Mouse (Mus musculus) kidney, adult 2 months (tissue): ENCODE data around the gene Asic3. TPM values are rescaled to one million over a fixed set of nuclear protein-coding genes. Genes with fewer than 3 reads are reported as not detected.

Experiments used
- DNase-seq: peaks from one replicate; pipeline ENCODE4 v3.0.0; 2021
- H3K27ac ChIP-seq: fragments of 200-500 bp; 2 replicates; pipeline ENCODE4 v1.5.1; 2012; ENCODE audit warnings: low read depth, low read length, control low read depth, inconsistent platforms; ENCODE audit not compliant: insufficient read depth
- H3K27me3 ChIP-seq: fragments of 200-500 bp; replicated peaks from 2 replicates; pipeline ENCODE4 v1.6.1; 2012; ENCODE audit warnings: mild to moderate bottlenecking, moderate library complexity, low read length, inconsistent platforms; ENCODE audit not compliant: control insufficient read depth, insufficient read depth
- H3K36me3 ChIP-seq: fragments of 200-500 bp; 2 replicates; pipeline ENCODE4 v1.6.1; 2012; ENCODE audit warnings: mild to moderate bottlenecking, moderate library complexity, low read length, inconsistent platforms; ENCODE audit not compliant: control insufficient read depth, insufficient read depth
- H3K4me1 ChIP-seq: fragments of 200-500 bp; 2 replicates; pipeline ENCODE4 v1.6.1; 2011; ENCODE audit warnings: low read length; ENCODE audit not compliant: control insufficient read depth, insufficient read depth
- H3K4me3 ChIP-seq: fragments of 200-500 bp; 2 replicates; pipeline ENCODE4 v1.5.1; 2011; ENCODE audit warnings: mild to moderate bottlenecking, low read depth, low read length, control low read depth; ENCODE audit not compliant: insufficient read depth
- CTCF ChIP-seq: fragments of 200-500 bp; conservative IDR thresholded peaks from 2 replicates; pipeline ENCODE4 v1.5.1; 2011; ENCODE audit warnings: low read depth, mild to moderate bottlenecking, control low read depth, low read length, moderate library complexity, mixed read lengths; ENCODE audit not compliant: insufficient read depth, insufficient read length
- POLR2A ChIP-seq: fragments of 200-500 bp; IDR thresholded peaks from one replicate; pipeline ENCODE4 v1.6.1; 2011; ENCODE audit warnings: low read depth, low read length, control low read depth
- WGBS: fragments of 180-500 bp; shearing (Covaris S2); methylation state at CpG from one replicate; pipeline ENCODE4 v1.1.7; 2018; 5-methylcytosine and 5-hydroxymethylcytosine counted together
- polyA plus RNA-seq: library from polyadenylated mRNA; depleted of rRNA; stranded (reverse); fragments of >200 nt; gene quantifications from 2 replicates; pipeline ENCODE4 v1.2.3, GENCODE M21; 2012

Gene Asic3
- polyA plus RNA-seq, 1 experiment = 0.20 TPM

DNA sequence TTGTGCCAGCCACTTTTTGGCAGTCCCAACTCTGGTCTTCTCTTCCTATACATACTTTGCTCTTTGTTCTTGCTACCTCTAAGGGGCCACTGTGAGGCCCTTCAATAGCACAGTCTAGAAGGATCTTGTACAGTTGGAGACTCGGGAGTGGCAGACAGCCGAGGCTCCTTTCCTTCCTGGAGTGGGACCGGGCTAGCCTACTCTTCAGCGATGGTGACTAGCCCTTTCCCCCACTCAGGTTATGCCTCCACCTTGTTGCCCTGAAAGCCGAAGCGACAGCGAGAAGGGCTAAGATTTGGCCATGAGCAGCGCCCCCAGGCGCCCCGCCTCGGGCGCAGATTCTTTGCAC lies 14.1 kb downstream of the Asic3 start:
- H3K4me3 ChIP-seq = no peak overlapping the region
- H3K36me3 ChIP-seq = peaks cover 2% of the 10 kb centered on the region; the same call in 1 of the 2 replicates
- WGBS = 39% methylated on average over 12 of the region's 12 CpGs
- H3K4me1 ChIP-seq = peaks cover 16% of the 10 kb centered on the region; the same call in 1 of the 2 replicates
- no peak for TF ChIP-seq POLR2A
- TF ChIP-seq CTCF = no peak
- no peaks in the 10 kb centered on the region for H3K27me3 ChIP-seq
- H3K27ac ChIP-seq = no peak overlapping the region
- no peak for DNase-seq

DNA sequence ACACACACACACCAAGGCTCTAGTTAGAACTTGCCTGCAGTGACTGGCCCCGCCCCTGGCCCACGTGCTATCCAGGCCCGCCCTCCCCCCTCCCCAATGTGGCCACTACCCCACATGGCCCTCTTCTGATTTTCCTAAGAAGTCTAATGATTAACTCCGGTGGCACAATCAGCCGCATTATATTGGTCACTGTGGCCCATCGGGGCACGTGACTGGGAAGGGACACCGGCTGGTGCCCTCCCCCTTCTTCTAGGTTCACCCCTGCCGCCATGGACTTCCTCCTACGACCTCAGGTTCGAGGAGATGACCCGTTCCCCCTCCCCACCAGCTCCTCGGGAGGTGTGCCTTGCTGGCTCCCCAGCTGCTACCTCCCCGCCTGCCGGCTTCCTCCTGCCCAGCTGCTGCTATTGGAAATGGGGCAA lies 14.8 kb downstream of the Asic3 start:
- Histone ChIP-seq H3K36me3 (peaks cover 2% of the 10 kb centered on the region; the same call in 1 of the 2 replicates), H3K27me3 (no peaks in the 10 kb centered on the region), H3K4me3 (peak overlapping the region; percentile 48), H3K4me1 (peaks cover 16% of the 10 kb centered on the region; the same call in 1 of the 2 replicates), H3K27ac (peak overlapping the region; percentile 64)
- DNase-seq = peak; percentile 94
- no peak for TF ChIP-seq POLR2A
- TF ChIP-seq CTCF = no peak
- 24% methylated on average over 15 of the region's 15 CpGs for WGBS

DNA sequence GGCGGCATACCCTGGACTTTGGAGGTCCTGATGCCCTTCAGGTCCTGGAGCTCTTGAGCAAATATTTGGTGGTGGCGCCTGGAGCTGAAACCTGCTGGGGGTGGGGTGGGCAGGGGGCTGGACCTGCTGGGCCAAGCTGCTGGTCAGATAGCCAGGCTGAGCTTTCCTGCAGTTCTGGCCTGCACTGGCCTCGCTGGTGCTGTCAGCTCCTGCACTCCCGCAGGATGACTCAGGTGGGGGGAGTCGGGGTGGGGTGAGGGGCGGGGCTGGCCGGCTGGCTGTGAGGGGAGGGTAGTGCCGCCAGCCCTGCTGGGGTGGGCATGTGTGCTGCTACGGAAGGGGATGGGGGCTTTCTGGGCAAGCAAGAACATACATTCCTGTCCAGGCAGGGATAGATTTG lies 15.4 kb downstream of the Asic3 start:
- H3K4me3 ChIP-seq = peak overlapping the region; percentile 48
- TF ChIP-seq CTCF (no peak), POLR2A (no peak)
- WGBS = 25% methylated on average over 9 of the region's 9 CpGs
- H3K36me3 ChIP-seq = peaks cover 2% of the 10 kb centered on the region; the same call in 1 of the 2 replicates
- peaks cover 16% of the 10 kb centered on the region; the same call in 1 of the 2 replicates for H3K4me1 ChIP-seq
- peak overlapping the region; percentile 64; the same call in 1 of the 2 replicates for H3K27ac ChIP-seq
- no peak for DNase-seq
- H3K27me3 ChIP-seq = no peaks in the 10 kb centered on the region

DNA sequence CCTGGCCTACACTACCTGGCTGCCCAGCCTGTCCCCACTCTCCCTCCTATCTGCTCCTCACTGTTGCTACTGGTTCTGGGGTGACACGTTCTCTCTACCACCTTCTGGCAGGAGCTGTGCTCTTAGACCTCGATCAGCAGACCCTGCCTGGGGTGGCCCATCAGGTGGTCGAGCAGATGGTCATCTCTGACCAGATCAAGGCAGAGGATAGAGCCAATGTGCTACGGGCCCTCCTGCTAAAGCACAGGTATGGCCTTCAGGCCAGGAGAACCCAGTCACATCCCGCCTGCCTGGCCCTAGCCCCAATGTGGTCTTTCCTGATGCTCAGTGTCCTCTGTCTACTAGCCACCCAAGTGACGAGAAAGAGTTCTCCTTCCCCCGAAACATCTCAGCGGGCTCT lies 20.8 kb downstream of the Asic3 start:
- H3K27me3 ChIP-seq = no peaks in the 10 kb centered on the region
- H3K4me3 ChIP-seq = no peak overlapping the region
- no peaks in the 10 kb centered on the region for H3K4me1 ChIP-seq
- WGBS = 92% methylated on average over 8 of the region's 8 CpGs
- DNase-seq = no peak
- TF ChIP-seq CTCF = no peak
- no peak for TF ChIP-seq POLR2A
- no peak overlapping the region for H3K27ac ChIP-seq
- peaks cover 2% of the 10 kb centered on the region for H3K36me3 ChIP-seq

DNA sequence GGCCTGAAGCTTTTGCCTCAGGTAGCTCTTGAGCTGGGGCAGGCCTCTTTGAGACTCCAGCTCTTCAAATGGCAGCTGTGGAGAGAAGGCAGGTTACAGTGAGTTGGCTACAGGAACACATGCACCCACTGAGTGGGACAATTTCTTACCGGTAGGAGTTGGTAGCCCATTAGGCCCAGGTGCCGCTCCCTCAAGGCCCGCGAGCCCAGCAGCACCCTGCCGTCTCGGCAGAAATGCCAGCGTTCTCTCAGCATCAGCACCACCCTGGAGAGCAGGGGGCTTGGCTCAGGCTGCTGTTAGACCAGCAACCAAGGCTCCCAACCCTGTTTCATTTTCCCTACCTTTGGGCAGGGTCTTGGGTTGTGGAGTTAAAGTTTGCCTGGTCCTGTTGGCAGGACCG lies 28.0 kb downstream of the Asic3 start:
- Histone ChIP-seq H3K4me3 (no peak overlapping the region), H3K27ac (no peak overlapping the region), H3K36me3 (no peaks in the 10 kb centered on the region), H3K27me3 (no peaks in the 10 kb centered on the region), H3K4me1 (peaks cover 10% of the 10 kb centered on the region)
- DNase-seq = no peak
- no peak for TF ChIP-seq POLR2A
- no peak for TF ChIP-seq CTCF
- 90% methylated on average over 8 of the region's 8 CpGs for WGBS

DNA sequence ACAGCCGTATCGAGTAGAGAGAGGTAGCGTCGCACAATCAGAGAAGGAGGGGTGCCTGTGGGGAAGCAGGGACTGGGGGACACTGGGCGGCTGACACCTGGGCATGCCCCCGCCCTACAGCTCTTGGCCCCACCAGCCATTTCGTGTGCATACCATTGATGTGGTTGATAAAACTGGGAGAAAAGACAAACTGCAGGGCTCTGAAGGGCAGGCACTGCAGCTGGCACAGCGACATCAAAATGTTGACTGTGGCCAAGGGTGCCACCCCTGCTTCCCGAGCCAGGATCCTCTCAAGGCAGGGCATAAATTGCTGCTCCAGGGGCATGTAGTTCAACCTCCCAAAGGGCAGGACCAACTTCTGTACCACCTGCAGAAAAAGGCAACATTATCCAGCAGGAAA lies 28.8 kb downstream of the Asic3 start:
- H3K27ac ChIP-seq = no peak overlapping the region
- no peak overlapping the region for H3K4me3 ChIP-seq
- no peak for DNase-seq
- H3K4me1 ChIP-seq = peaks cover 14% of the 10 kb centered on the region
- TF ChIP-seq CTCF = no peak
- no peak for TF ChIP-seq POLR2A
- H3K36me3 ChIP-seq = no peaks in the 10 kb centered on the region
- no peaks in the 10 kb centered on the region for H3K27me3 ChIP-seq
- WGBS = 78% methylated on average over 9 of the region's 9 CpGs

DNA sequence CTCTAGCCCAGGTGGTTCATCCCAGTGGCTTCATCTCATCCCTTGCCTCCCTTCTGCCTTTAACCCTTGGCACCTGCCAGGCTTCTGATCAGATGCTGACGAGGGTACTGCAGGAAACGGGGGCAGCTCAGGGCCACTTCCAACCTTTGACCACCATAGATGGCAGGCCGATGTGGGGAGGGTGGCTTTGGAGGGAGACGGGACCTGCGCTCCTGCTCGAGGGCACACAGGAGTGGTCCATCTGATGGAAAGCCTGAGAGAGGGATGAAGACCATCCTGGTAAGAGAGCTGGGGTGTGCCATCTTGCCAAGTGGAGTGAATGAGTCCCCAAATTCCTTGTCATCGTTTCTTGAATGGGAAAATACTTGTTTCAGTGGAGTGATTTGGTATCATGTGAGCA lies 30.0 kb downstream of the Asic3 start:
- no peaks in the 10 kb centered on the region for H3K27me3 ChIP-seq
- no peak for DNase-seq
- no peaks in the 10 kb centered on the region for H3K36me3 ChIP-seq
- H3K4me1 ChIP-seq = peaks cover 18% of the 10 kb centered on the region
- H3K4me3 ChIP-seq = no peak overlapping the region
- no peak overlapping the region for H3K27ac ChIP-seq
- WGBS = 81% methylated on average over 7 of the region's 7 CpGs
- no peak for TF ChIP-seq CTCF
- no peak for TF ChIP-seq POLR2A
